Mouse (Mus musculus): ENCODE data around the gene Ror1.

Ror1 gene

DNA sequence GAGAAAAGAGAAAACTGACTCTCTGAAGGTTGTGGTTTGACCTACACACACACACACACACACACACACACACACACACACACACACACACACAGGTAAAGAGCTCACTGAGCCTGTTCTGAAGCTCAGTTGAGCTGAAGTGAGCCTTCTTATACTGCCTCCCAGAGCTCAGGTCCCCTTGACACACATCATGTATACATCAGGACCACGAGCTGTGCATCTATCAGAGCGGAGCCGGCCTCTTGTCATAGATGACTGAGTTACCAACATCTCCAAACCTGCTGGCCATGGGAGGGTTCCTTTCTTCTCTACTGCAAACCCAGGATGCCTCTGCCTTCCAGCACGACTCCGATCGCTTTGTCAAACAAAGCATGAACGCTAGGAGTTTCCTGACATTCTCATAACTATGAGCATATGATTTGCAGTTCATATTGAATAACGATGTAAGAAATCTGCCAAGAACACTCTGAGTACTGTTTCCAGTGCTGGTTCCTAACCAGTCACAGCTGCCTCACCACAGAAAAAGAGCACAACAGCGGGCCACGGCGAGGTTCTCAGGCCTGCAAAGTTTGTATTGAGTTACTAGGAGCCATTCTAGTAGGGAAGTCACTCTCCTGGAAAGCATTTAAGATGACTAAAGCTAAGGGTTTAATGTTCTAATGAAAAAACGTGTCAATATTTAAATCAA lies 297.9 kb downstream of the Ror1 start:
- no peak for DNase-seq

DNA sequence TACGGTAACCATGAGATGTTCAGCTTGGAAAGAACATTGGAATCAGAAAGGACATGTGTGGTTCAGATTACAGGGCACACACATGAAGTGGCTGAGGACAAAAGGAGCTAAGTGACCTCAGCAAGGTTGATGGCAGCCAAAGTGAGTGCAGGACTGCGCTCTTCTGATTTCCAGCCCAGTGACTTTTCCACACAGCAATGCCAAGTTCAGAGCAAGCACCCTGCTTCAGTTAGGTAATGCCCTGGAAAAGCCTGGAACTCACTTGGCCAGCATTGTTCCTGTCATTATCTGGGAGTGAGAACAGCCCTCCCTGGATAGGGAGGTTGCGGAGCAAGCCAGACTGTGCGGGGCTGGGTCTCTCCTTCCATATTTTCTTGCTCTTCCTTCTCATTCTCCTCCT lies 299.8 kb downstream of the Ror1 start:
- no peak for DNase-seq

DNA sequence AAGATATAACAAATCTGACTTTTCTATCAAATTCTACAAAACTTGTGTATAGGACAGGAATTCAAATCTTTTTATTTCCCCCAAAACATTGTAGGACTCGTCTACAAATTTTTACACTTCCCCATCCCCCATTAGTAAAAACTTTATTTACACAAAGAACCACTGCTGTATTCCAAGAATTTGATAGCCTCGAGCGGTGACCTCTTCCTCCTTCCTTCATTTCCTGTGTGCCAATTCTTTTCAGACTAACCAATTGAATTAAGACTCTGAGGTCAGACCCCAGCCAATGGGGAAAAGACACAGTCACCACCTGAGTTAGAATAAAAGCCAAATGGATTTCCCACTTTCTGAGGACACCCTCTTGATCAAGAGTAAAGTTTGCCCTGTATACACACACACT lies 302.5 kb downstream of the Ror1 start:
- no peak for DNase-seq

DNA sequence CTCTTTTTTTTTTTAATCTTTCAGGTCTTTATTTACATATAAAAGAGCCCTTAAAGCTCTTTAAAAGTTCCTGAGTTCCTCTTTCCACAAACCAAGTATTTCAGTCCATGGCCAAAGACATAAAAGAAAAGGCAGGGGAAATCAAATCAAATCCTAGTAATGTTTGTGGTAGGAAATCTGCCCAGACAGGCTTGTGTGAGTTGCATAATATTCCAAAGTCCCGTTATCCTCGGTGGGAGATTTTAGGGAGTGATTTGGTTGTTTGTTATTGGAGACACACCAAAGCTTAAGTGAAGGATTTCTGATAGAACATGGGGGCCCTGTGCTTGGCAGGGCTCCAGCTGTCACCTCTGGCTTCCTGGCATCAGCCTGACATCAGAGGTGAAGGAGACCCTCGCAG lies 305.5 kb downstream of the Ror1 start:
- no peak for DNase-seq

DNA sequence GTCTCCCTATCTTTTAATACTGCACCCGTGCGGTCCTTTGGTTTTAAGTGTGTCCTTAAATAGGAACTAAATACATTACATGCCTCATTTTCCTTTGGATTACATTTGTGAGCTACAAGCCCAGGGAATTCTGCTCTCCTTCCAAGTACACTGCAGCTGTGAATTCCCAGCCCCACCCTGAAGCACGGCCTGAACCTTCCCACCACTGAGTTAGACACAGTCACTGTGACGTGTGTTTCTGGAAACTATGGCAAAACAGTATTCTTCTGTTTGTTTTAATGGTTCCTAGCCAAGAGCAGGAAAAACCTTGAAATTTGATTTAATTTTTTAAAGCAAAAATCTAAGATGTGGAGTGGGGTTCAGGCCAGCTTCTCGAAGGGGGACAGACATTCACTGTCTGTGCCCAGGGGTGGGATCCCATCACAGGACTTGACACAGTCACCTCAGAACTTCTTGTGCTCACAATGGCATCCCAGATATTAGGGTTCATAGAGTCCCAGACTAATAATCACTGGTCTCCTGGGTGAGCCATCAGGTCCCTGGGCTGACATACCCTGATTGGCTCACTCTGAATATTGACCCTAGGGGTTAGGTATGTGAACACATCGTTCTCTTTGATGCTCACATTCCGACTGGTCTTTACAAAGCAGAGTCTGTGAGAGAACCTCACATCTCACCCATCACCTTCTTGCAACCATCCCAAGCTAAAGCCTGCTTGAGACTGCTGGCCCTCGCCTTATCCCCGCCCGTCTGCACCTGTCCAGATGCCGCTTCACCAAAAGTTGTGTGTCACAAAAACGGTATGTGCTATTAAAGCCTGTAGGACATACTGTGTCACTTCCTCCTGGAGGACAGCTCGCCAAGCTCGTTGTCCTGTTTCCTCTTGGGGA lies 306.2 kb downstream of the Ror1 start:
- DNase-seq = no peak

DNA sequence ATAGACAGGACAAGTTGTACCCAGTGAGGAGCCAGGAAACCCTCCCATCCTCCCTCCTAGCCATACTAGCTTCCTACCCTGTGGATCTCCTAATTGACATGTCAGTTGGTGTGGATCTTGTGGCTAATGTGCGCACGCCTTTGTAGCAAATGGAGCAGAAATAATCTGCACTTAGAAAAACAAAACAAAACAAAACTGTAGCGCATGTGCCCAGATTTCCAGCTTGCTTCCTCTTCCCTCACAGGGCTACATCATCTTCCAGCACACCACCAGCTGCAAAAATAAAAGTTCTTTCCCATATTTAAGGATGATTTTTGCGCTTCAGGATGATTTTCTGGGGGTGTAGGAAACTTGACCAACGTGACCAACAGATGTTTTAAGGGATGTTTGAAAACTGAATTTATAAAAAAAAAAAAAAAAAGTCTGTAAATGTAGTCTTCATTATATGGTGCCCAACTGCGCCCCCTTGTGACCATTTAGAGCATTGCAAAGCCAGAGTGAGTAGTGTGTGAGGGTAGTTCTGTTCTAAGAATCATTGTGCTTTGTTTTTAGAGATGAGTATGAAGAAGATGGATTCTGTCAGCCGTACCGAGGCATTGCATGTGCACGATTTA lies 311.8 kb downstream of the Ror1 start:
- peak; percentile 62 for DNase-seq

DNA sequence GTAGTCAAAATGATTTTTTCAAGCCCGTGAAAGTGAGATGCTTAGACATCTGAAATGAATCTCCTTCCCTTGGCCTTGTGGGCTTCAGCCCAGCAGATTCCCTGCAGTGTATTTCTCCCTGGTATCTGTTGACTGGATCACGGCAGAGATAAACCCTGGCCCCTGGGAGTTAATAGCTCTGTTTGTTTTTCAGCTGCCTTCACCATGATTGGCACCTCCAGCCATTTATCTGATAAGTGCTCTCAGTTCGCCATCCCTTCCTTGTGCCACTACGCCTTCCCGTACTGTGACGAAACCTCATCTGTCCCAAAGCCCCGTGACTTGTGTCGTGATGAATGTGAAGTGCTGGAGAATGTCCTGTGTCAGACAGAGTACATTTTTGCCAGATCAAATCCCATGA lies 313.9 kb downstream of the Ror1 start:
- DNase-seq = no peak

DNA sequence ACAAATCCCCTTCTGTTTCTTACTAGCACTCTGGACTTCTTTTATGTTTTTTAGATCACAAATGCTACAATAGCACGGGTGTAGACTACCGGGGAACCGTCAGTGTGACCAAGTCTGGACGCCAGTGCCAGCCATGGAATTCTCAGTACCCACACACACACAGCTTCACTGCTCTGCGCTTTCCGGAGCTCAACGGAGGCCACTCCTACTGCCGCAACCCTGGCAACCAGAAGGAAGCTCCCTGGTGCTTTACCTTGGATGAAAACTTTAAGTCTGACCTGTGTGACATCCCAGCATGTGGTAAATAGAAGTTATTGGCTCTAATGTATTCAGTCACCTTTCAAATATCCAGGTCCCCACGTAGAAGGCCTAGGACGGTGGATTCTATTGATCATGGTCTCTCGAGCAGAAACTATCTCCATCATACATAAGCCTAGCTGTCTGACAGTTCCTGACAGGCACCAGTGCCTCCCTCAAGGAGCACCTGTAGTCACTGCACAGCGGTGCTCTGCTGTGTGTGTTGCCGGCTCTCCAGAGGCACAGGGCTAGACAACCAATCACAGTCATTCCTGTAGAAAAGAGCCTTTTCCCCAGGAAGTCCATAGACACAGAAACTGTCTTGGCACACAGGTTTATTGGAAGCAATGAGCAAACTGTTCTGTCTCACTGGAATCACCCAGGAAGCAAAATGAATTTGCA lies 316.4 kb downstream of the Ror1 start:
- DNase-seq = no peak

DNA sequence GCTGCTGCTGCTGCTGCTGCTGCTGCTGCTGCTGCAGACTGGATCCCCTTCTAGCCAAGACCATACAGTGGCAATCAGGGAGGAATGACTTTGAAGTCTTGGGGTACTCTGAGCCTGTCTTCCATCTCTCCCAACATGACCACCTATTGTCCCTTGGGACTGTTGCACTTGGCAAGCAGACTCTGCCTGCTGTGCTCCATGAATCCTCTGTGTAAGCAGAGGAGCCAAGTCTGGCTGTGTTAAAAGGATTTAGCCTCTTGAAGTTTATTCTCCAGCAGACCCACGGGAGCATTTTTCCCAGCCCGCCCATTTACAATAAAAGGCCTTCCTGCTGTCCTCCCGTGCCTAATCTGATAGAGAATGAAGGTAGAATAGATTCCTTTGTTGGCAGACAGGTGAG lies 327.2 kb downstream of the Ror1 start:
- DNase-seq = no peak

DNA sequence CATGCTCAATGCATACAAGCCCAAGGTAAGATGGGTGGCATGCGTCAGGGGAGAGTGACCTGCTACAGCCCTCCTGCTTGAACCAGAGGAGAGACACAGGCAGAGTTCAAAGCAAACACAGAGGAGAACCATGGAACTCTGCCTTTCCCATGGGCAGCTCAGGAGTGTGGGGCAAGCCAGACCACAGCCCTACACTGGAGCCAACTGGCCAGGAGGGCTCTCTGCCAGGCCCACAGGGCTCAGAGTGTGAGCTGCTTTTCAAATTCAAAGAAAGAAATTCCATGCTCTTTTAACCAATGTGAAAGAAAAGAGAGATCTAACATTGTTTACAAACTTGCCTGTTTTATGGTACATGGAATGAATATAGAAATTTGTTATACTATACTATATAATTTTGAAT lies 330.5 kb downstream of the Ror1 start:
- no peak for DNase-seq

DNA sequence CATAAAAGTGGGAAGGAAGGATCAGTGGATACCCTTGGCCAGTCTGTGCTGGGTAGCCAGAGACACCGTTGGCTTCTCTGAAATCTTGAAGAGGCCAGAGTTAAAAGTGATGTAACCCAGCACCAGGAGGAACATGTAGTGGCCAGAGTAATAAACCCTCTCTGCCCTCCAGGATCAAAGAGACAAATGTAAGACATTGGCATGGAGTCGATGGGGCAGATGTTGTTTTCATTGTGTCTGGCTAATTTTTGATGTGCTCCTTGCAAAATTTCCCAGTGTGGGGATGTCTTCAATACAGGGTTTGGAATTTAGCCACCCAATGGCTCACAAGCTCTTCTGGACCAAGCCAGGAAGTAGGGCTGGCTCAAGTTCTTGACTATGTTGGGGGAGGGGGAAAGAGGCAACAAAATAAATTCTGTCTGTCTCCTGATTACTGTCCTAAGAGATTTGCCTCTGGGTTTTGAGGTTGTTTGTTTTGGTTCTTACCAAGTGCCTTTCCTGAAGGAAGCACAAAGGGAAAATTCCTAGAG lies 333.8 kb downstream of the Ror1 start:
- DNase-seq = no peak

DNA sequence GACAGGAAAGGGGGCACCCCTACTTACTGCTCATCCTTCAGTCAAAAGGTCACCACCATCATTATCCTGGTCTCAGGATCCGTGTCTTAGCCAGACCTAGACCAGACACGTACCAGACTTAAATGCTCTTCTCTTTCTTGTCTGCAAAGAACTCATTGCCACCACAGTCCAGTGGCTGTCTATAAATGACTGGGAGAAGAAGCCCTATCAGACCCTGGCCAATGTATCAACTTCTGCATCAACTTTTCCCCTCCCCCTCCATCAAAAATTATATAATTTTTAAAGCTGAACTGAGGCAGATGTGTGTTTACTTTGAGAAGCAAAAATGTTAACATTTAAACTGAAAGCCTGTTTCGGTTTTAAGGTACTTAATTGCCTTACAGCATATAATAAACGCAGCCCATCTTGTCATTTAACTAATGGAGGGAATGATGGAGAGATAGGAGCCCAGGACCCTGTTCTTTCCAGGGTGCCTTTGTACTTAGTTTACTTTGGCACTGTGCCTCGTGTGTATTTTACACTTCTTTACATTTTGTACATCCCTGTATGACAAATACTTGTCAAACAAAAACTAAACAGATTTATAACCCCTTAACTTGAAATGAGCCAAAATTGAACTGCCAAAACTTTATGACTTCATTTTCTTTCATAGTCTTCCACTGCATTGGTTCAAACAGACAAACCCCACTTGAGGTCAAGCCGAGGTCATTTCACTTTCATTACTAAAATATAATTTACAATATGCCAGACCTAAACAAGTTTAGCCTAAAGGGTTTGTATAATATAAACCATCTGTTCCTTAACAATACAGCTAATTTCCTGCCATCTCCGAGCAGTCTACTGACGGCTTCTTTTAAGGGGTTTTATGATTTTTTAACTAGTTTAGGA lies 339.9 kb downstream of the Ror1 start:
- DNase-seq = no peak

DNA sequence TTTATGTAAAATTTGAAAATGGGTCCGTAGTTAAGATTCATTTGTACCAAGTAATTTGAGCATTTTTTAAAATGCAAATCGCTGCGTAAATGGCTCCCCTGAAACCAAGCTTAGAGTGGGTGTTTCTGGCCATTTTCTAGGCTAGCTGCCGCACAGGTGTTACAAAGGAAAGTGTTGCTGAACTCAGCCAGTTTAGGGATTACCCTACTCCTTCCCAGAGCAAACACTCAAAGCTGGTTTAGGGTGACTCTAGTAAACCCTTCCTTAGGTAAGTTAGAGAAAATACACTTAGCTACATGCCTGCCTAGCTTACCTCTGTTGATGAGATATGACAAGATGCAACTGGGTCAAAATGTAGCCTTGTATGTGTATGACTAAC lies 340.6 kb downstream of the Ror1 start:
- no peak for DNase-seq

DNA sequence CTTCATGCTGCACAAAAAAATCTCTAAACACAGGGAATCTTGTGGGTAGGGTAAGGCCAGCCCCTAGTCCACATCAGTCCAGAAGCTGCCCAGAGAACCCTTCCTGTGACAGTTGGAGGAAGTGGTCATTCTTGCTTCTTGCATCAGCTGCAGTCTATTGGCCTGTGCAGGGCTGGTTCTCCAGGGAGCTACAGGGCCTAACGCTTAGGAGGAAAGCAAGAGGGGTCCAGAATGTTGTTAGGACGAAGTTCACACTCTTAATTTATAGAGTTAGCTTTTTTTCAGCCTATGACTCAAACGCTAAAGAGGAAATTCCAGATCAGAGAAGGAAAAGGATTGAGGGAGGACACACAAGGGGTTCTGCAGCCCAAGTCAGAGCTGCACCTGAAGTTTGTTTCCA lies 351.3 kb downstream of the Ror1 start:
- DNase-seq = no peak

DNA sequence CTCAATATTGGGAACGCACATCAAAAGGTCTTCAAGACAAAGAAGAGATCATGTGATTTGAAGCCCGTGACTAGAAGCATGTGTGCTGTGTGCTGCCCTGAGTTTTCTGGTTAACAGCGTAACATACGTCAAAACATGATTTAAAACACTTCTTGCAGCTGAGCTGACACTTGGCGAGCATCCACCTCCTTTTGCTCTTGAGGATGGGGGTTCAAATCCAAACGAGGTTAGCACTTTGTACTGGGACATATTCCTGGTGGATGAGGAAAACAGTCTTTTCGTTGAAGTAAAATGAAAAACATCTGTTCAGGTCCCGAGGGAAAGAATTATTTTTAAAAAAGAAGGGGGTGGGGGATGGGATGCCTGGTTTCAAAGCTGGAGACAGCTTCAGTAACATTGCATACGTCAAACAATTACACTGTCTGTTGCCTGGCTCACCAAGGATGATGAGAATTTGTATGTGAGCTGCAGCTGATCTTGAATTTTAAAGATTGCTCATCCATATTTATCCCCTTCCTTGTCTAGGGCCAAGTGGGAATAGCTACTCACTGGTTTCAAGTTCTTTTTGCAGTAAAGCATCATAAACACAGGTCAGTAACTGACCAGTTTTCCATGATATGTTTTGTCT lies 367.0 kb downstream of the Ror1 start:
- DNase-seq = no peak

DNA sequence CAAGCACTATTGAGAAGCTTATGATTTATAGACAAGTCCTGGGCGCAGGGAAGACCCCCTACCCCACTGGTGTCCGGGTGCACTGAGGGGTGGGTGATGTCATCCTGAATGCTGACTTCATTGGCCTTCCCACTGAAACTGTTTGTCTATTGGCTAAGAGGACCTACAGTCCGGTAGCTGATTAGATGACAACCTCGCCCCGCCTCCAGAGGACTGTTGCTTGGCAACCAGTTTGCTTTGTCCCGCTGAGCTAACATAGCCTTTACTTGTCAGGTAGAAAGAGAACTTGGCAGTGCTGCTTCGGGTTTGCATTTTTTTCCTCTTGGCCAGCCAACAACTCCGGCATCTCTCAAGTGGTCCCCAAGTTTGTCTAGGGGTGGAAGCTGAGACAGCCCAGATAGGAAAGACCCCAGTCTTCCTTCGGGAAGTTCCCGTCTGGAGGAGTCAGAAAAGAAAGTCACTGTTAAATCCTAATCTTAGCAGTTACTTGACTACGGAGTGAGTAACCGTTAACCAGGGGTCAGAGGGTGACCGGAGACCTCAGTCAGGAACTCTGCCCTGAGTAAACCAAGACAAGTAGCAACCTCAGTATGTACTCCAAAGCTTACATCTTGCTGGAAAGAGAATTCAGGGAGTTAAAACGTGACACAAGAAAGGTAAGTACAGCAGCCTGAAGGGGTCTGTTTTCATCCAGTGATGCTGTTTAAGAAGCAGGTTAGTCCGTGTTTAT lies 383.2 kb downstream of the Ror1 start, which contains the start of gene Ube2u:
Gene Ube2u, plus strand, starts transcription at position 258 of the 730 bp plus-strand sequence.
- DNase-seq = peak; percentile 10

DNA sequence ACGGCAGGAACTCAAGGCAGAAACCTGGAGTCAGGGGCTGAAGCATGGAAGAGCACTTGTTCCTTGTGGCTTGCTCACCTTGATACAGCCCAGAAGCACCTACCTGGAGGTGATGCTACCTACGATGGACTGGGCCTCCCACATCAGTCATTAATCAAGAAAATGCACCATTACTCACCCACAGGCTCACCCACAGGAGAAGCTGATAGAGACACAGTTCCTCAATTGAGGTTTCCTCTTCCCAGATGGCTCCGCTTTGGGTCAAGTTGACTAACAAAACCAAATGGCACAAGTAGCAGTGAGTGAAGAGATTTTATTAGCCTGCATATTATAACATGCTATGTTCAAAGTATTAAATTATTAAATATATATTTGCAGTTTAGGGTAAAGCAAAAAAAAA lies 392.9 kb downstream of the Ror1 start:
- DNase-seq = no peak

Data from right cerebral cortex, adult 18-20 months (tissue).